Mouse (Mus musculus) urinary bladder, postnatal 25 days (tissue): ENCODE data around the gene Nsun6.

Experiments used
- DNase-seq: peaks from one replicate; pipeline ENCODE4 v3.0.0; 2022; ENCODE audit warnings: low spot score

The Nsun6 gene

GRCm38 (mm10) chr2:15054945-15055637 lies at the start of gene Nsun6:
TSS of gene Nsun6 (minus strand) at chr2:15055069.
- peak; percentile 95 for DNase-seq

GRCm38 (mm10) chr2:15104386-15104785 lies 49.5 kb upstream of the Nsun6 start:
- DNase-seq = no peak

- DNase-seq = no peak
Observed at GRCm38 (mm10) chr2:15096514-15097090, 41.7 kb upstream of the Nsun6 start.

- no peak for DNase-seq
Observed at GRCm38 (mm10) chr2:15087308-15087707, 32.4 kb upstream of the Nsun6 start.

- DNase-seq = no peak
Observed at GRCm38 (mm10) chr2:15083702-15084101, 28.8 kb upstream of the Nsun6 start.

GRCm38 (mm10) chr2:15067091-15067490 lies 12.2 kb upstream of the Nsun6 start:
- no peak for DNase-seq

- DNase-seq = no peak
Observed at GRCm38 (mm10) chr2:15065447-15065846, 10.6 kb upstream of the Nsun6 start.

GRCm38 (mm10) chr2:15064380-15065269 lies 9.8 kb upstream of the Nsun6 start:
- no peak for DNase-seq

- no peak for DNase-seq
Observed at GRCm38 (mm10) chr2:15063815-15064214, 8.9 kb upstream of the Nsun6 start.

GRCm38 (mm10) chr2:15060856-15061255 lies 6.0 kb upstream of the Nsun6 start:
- DNase-seq = no peak

- no peak for DNase-seq
Observed at GRCm38 (mm10) chr2:15058227-15058626, 3.4 kb upstream of the Nsun6 start.

- no peak for DNase-seq
Observed at GRCm38 (mm10) chr2:15055741-15056151, 877 bp upstream of the Nsun6 start.

- no peak for DNase-seq
Observed at GRCm38 (mm10) chr2:15054496-15054895, 373 bp downstream of the Nsun6 start.

GRCm38 (mm10) chr2:15049117-15049873 lies 5.6 kb downstream of the Nsun6 start, which contains the start of gene Arl5b:
TSS of gene Arl5b (plus strand) at chr2:15049395.
- peak; percentile 90 for DNase-seq

GRCm38 (mm10) chr2:15040326-15040725 lies 14.5 kb downstream of the Nsun6 start:
- no peak for DNase-seq

GRCm38 (mm10) chr2:15038705-15039104 lies 16.2 kb downstream of the Nsun6 start:
- no peak for DNase-seq

- DNase-seq = no peak
Observed at GRCm38 (mm10) chr2:15027816-15028215, 27.1 kb downstream of the Nsun6 start.

GRCm38 (mm10) chr2:15026817-15027216 lies 28.1 kb downstream of the Nsun6 start:
- DNase-seq = no peak

- no peak for DNase-seq
Observed at GRCm38 (mm10) chr2:15008072-15008471, 46.8 kb downstream of the Nsun6 start.

GRCm38 (mm10) chr2:15007531-15007930 lies 47.3 kb downstream of the Nsun6 start:
- no peak for DNase-seq

GRCm38 (mm10) chr2:14997836-14998235 lies 57.0 kb downstream of the Nsun6 start:
- DNase-seq = no peak

GRCm38 (mm10) chr2:14996036-14996435 lies 58.8 kb downstream of the Nsun6 start:
- no peak for DNase-seq
